Mouse (Mus musculus) G1E (cell line): ENCODE measurements around the gene Ralgapa2. TPM values are rescaled to one million over a fixed set of nuclear protein-coding genes. Genes with fewer than 3 reads are reported as not detected.

Experiments used
- ATAC-seq: 2 replicates; pipeline ENCODE4 v1.8.0; 2016; ENCODE audit warnings: mild to moderate bottlenecking; ENCODE audit not compliant: insufficient number of reproducible peaks, poor library complexity, low FRiP score, severe bottlenecking; ENCODE audit errors: extremely low read depth
- DNase-seq: peaks from one replicate; pipeline ENCODE4 v3.0.0; 2012; ENCODE audit warnings: low spot score
- H3K27me3 ChIP-seq: 2 replicates; pipeline ENCODE4 v1.6.1; 2012; ENCODE audit warnings: mild to moderate bottlenecking, low read length, inconsistent platforms; ENCODE audit not compliant: insufficient read depth
- H3K36me3 ChIP-seq: replicated peaks from 2 replicates; pipeline ENCODE3; 2012; ENCODE audit warnings: mild to moderate bottlenecking, inconsistent platforms
- H3K4me1 ChIP-seq: 2 replicates; pipeline ENCODE4 v1.6.1; 2012; ENCODE audit warnings: low read depth, low read length, inconsistent platforms, mixed read lengths; ENCODE audit not compliant: insufficient read depth
- H3K4me3 ChIP-seq: 2 replicates; pipeline ENCODE4 v1.5.1; 2012; ENCODE audit warnings: low read depth, mild to moderate bottlenecking, inconsistent platforms, low read length, moderate library complexity, mixed read lengths
- H3K9me3 ChIP-seq: replicated peaks from 2 replicates; pipeline ENCODE4 v1.6.1; 2012; ENCODE audit warnings: inconsistent platforms
- CTCF ChIP-seq: IDR thresholded peaks from 2 replicates; pipeline ENCODE4 v1.5.1; 2012; ENCODE audit warnings: low read depth, low read length, inconsistent platforms, mixed read lengths
- GATA1 ChIP-seq: IDR thresholded peaks from 2 replicates; pipeline ENCODE4 v1.6.1; 2012; ENCODE audit warnings: borderline replicate concordance, low read length, inconsistent platforms, mixed read lengths
- GATA2 ChIP-seq: IDR thresholded peaks from 2 replicates; pipeline ENCODE4 v1.6.1; 2012; ENCODE audit warnings: low read depth, low read length, inconsistent platforms, borderline replicate concordance
- POLR2AphosphoS5 ChIP-seq: IDR thresholded peaks from 2 replicates; pipeline ENCODE4 v1.6.1; 2012; ENCODE audit warnings: low read depth, low read length, inconsistent platforms; ENCODE audit not compliant: insufficient replicate concordance
- TAL1 ChIP-seq: conservative IDR thresholded peaks from 2 replicates; pipeline ENCODE4 v1.6.1; 2012; ENCODE audit warnings: low read depth, low read length, inconsistent platforms, mixed read lengths
- polyA plus RNA-seq: library from polyadenylated mRNA; stranded (reverse); fragments of >175 nt; gene quantifications from 2 replicates; pipeline ENCODE4 v1.2.3, GENCODE M21; 2012
- total RNA-seq, 2 experiments: library from RNA; stranded (forward) in 1 of 2; stranded (reverse) in 1 of 2; fragments of 200-1000 nt in 1 of 2; fragments of >200 nt in 1 of 2; fragmentation: Nextera tagmentation in 1 of 2; gene quantifications; 2 replicates each; pipeline ENCODE4 v1.2.3; 2014 to 2017

Gene Ralgapa2
- total and polyA plus RNA-seq, 3 experiments, result 8.2 to 25.2 (median 16.2) TPM

DNA sequence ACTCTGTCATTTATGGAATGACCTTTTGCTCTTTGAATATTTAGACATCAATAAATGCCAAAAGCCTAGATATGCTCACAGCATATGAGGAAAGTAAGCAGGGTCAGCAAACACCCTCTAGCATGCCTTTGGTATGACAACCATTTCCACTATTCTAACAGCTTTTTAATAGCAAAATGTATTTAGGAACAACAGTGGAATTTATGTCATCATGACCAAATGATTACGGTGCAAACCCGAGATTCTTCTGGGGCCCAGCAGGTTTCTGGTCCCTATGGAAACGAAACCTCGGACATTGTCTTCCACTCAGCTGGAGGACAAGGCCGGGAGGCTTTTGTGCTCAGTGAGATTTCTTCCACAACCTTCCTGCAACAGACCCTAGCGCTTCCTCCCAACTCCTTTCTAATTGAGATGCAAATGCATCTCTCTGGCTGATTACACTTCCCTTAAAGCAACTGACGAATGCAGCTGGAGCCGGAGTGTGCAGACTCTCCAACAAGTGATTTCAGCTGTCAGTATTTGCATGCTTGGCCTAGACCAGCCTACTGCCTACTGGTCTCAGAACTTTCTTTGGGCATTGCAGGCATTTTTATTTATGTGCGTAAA is 209.9 kb downstream of the Ralgapa2 start:
- no peaks in the 10 kb centered on the region for H3K9me3 ChIP-seq
- no peak overlapping the region for H3K4me3 ChIP-seq
- H3K4me1 ChIP-seq, result no peaks in the 10 kb centered on the region
- no peak for ATAC-seq
- H3K27me3 ChIP-seq, result no peaks in the 10 kb centered on the region
- DNase-seq, result no peak
- TF ChIP-seq POLR2AphosphoS5 (no peak), CTCF (no peak), GATA2 (no peak), TAL1 (no peak), GATA1 (no peak)
- peaks cover 18% of the 10 kb centered on the region for H3K36me3 ChIP-seq

- H3K27me3 ChIP-seq, result no peaks in the 10 kb centered on the region
- no peak overlapping the region for H3K4me3 ChIP-seq
- no peaks in the 10 kb centered on the region for H3K9me3 ChIP-seq
- no peak for TF ChIP-seq GATA1
- no peak for TF ChIP-seq POLR2AphosphoS5
- TF ChIP-seq TAL1, result no peak
- no peak for DNase-seq
- no peak for ATAC-seq
- peaks cover 18% of the 10 kb centered on the region for H3K36me3 ChIP-seq
- no peaks in the 10 kb centered on the region for H3K4me1 ChIP-seq
Measured at GRCm38 (mm10) chr2:146300500-146301020, 211.6 kb downstream of the Ralgapa2 start.

DNA sequence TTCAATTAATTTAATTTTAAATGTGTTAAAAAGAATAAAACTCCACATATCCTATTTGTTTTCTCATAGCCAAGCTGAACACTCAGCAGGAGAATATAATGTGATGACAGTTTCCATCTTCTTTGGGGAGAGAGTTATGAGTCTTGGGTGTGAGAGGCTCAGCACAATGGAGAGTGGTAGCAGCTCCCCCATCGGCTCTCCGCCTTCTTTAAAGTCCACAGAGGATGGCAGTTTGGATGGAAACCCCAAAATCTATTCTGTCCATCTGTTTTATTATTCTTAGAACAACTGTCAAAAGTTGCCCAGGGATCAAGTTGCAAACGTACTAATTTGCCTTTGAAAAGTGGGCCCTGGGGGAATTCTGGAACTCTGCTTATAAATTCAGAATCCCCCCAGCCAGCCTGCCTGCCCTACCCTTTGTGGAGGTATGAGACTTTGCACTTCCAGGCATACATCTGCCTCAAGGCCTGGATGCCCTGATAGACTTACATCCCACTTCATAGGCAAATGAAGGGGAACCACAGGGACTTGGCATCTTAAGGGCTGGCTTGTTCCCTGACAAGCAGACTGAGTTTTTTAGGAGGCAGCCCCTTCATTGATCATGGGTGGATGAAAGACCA is 212.2 kb downstream of the Ralgapa2 start:
- Histone ChIP-seq H3K9me3 (no peaks in the 10 kb centered on the region), H3K4me1 (no peaks in the 10 kb centered on the region), H3K27me3 (no peaks in the 10 kb centered on the region), H3K4me3 (no peak overlapping the region), H3K36me3 (peaks cover 18% of the 10 kb centered on the region)
- ATAC-seq (no peak), DNase-seq (no peak)
- TF ChIP-seq TAL1, result no peak
- no peak for TF ChIP-seq CTCF
- TF ChIP-seq POLR2AphosphoS5, result no peak
- no peak for TF ChIP-seq GATA2
- TF ChIP-seq GATA1, result no peak

- H3K27me3 ChIP-seq, result no peaks in the 10 kb centered on the region
- H3K9me3 ChIP-seq, result no peaks in the 10 kb centered on the region
- peaks cover 23% of the 10 kb centered on the region for H3K36me3 ChIP-seq
- ATAC-seq (no peak), DNase-seq (no peak)
- no peaks in the 10 kb centered on the region for H3K4me1 ChIP-seq
- TF ChIP-seq GATA1, result no peak
- TF ChIP-seq GATA2, result no peak
- no peak for TF ChIP-seq TAL1
- no peak for TF ChIP-seq POLR2AphosphoS5
- TF ChIP-seq CTCF, result no peak
- H3K4me3 ChIP-seq, result no peak overlapping the region
Measured at GRCm38 (mm10) chr2:146293538-146293937, 218.6 kb downstream of the Ralgapa2 start.

DNA sequence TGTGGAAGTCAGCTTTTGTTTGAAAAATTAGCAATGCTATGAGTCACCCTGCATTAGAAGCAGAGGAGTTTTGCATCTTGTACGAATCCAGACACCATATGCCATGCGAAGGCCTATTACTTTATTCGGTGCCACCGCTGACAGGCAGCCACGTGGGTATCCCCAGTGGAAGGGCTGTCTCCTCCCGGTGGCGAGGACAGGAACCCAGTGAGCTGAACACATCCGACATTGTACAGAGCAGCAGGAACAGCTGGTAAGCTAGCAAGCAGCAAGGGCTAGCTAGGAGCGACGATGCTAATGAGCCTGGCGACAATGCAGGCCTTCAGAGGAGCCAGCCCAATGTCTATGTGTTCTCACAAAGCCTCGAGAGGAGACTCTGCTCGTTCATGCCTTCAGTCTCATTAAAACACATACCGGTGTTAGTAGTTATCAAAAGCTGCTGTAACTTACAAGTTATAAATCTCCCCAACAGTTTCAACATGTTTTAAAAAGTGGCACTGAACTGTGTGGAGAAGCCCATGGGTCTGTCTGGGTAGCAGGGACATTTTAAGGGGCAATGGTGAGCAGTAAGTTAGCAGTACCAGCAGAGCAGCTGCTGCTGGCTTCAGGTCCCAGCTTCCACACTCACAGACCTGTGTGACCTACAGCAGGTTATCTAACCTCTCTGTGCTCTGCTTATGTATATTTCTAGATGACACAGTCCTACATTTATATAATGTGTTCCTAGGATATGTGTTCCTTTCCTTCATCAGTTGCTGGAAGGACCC is 221.1 kb downstream of the Ralgapa2 start:
- no peak overlapping the region for H3K4me3 ChIP-seq
- no peak for ATAC-seq
- no peak for TF ChIP-seq CTCF
- TF ChIP-seq GATA2, result no peak
- no peak for TF ChIP-seq GATA1
- no peak for TF ChIP-seq POLR2AphosphoS5
- TF ChIP-seq TAL1, result no peak
- DNase-seq, result no peak
- H3K9me3 ChIP-seq, result no peaks in the 10 kb centered on the region
- H3K36me3 ChIP-seq, result peaks cover 21% of the 10 kb centered on the region
- H3K27me3 ChIP-seq, result no peaks in the 10 kb centered on the region
- no peaks in the 10 kb centered on the region for H3K4me1 ChIP-seq

DNA sequence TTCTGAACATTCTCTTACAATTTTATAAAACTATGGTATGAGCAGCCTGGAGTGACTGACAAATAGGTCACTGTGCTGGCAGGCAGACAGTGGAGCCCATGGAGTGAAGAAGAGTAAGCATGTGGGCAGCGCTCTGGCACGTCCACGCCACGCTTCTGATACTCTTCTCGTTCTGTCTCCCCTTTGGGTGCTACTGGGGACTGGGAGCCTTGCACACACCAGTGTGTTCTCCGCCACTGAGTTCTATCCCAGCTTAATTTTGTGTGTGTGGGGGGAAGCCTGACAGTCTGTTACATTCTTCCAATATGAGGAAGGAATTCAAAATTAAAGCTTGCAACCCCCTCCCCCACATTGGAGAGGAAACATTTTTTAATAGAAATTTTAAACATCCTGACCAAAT is 221.8 kb downstream of the Ralgapa2 start:
- no peak for TF ChIP-seq GATA2
- no peak for TF ChIP-seq GATA1
- TF ChIP-seq POLR2AphosphoS5, result no peak
- TF ChIP-seq TAL1, result no peak
- TF ChIP-seq CTCF, result no peak
- no peaks in the 10 kb centered on the region for H3K9me3 ChIP-seq
- no peak overlapping the region for H3K4me3 ChIP-seq
- H3K27me3 ChIP-seq, result no peaks in the 10 kb centered on the region
- DNase-seq, result no peak
- H3K4me1 ChIP-seq, result no peaks in the 10 kb centered on the region
- peaks cover 20% of the 10 kb centered on the region for H3K36me3 ChIP-seq
- no peak for ATAC-seq
